Mouse (Mus musculus) spleen, adult 2 months (tissue): Measurements from ENCODE around the gene Tmem182.

ENCODE experiments used
- CTCF ChIP-seq: fragments of 200-500 bp; IDR thresholded peaks from 2 replicates; pipeline ENCODE4 v1.5.1; 2011; ENCODE audit warnings: mild to moderate bottlenecking, inconsistent platforms; ENCODE audit not compliant: insufficient read depth, insufficient read length, insufficient replicate concordance; ENCODE audit errors: extremely low read depth
- POLR2A ChIP-seq: fragments of 200-500 bp; IDR thresholded peaks from 2 replicates; pipeline ENCODE4 v1.6.1; 2011; ENCODE audit warnings: low read depth, low read length, inconsistent platforms

- TF ChIP-seq CTCF, result no peak
- TF ChIP-seq POLR2A, result no peak
Measured at GRCm38 (mm10) chr1:40867106-40867505, 61.7 kb downstream of the Tmem182 start.
